20 mouse cellular contexts compared by ENCODE assay signal in genomic region chr14:21549608-21550115, GRCm38 (mm10).
DNase-seq lines count a peak whose midpoint lies in the region; ATAC-seq lines count a peak whose summit lies in the region.
"Had no signal": no experiment of that assay in that cellular context is flagged by ENCODE, and none has a peak within 500 bp of the region (broad histone marks: within the 10 kb centered on the region; RNA-seq: fewer than 3 reads in every experiment).

No protein-coding gene starts in this region.

- 48% methylated on average over 6 of the region's 6 CpGs for WGBS in heart, embryonic 13.5 days
- WGBS in liver, embryonic 15.5 days (ENCODE audit: insufficient replicate concordance): 38% methylated on average over 6 of the region's 6 CpGs

- peaks cover 75% of the 10 kb centered on the region for H3K4me1 ChIP-seq in heart, embryonic 13.5 days
- H3K4me1 ChIP-seq in liver, embryonic 15.5 days (replicated peaks): peaks cover 36% of the 10 kb centered on the region

- H3K36me3 ChIP-seq in heart, embryonic 13.5 days: no peaks in the 10 kb centered on the region
- no peaks in the 10 kb centered on the region for H3K36me3 ChIP-seq in liver, embryonic 15.5 days (replicated peaks)
- H3K36me3 ChIP-seq: forebrain, embryonic 12.5 days; hindbrain, embryonic 13.5 days; kidney, embryonic 15.5 days; neural tube, embryonic 15.5 days had no signal

- H3K9me3 ChIP-seq in heart, embryonic 13.5 days: no peaks in the 10 kb centered on the region
- H3K9me3 ChIP-seq in liver, embryonic 15.5 days (replicated peaks): no peaks in the 10 kb centered on the region
- H3K9me3 ChIP-seq: forebrain, embryonic 12.5 days; hindbrain, embryonic 13.5 days; kidney, embryonic 15.5 days; neural tube, embryonic 15.5 days had no signal

- no peak for ATAC-seq in heart, embryonic 13.5 days (ENCODE audit: extremely low read depth, insufficient number of reproducible peaks, low FRiP score, low TSS enrichment)
- peak; percentile 78 for ATAC-seq in liver, embryonic 15.5 days (ENCODE audit: insufficient read depth)
- ATAC-seq: midbrain, embryonic 16.5 days had no signal

- no peak overlapping the region for H3K27ac ChIP-seq in heart, embryonic 13.5 days (replicated peaks)
- H3K27ac ChIP-seq in liver, embryonic 15.5 days (replicated peaks): peak overlapping the region; percentile 61
- H3K27ac ChIP-seq: forebrain, embryonic 12.5 days; hindbrain, embryonic 13.5 days; kidney, embryonic 15.5 days; neural tube, embryonic 15.5 days; stomach, postnatal 0 days had no signal

- intact Hi-C loops in left cerebral cortex, postnatal 14 days (cut with DNase I): no loop called here

- H3K9ac ChIP-seq in heart, embryonic 13.5 days: no peak overlapping the region
- no peak overlapping the region for H3K9ac ChIP-seq in liver, embryonic 15.5 days
- H3K9ac ChIP-seq: forebrain, embryonic 12.5 days; hindbrain, embryonic 13.5 days; kidney, embryonic 15.5 days; neural tube, embryonic 15.5 days had no signal

- no peak overlapping the region for H3K4me3 ChIP-seq in heart, embryonic 13.5 days
- H3K4me3 ChIP-seq in liver, embryonic 15.5 days (replicated peaks): 0 out of 2 replicates have a peak overlapping the region, but pooled peaks have one; percentile 1
- H3K4me3 ChIP-seq: forebrain, embryonic 12.5 days; hindbrain, embryonic 13.5 days; kidney, embryonic 15.5 days; neural tube, embryonic 15.5 days had no signal

- DNase-seq in heart, adult 8-10 months (ENCODE audit: low spot score): no peak
- DNase-seq in liver: peak; percentile 32
- DNase-seq in thymus, postnatal 10 days (ENCODE audit: low spot score in 2 of 2): no peak
- DNase-seq in urinary bladder, postnatal 14 days (ENCODE audit: low spot score): no peak
- DNase-seq in left cerebral cortex, postnatal 14 days (ENCODE audit: low spot score in 2 of 2): no peak
- DNase-seq: adrenal gland, postnatal 14 days; cerebellum, adult 11 months; cerebellum, adult 9-11 months; kidney, adult 11 months; kidney, postnatal 36 days; layer of hippocampus, postnatal 36 days; lung, postnatal 4 days had no signal

- peak overlapping the region; percentile 24 for H3K4me2 ChIP-seq in heart, embryonic 13.5 days
- peak overlapping the region; percentile 51 for H3K4me2 ChIP-seq in liver, embryonic 15.5 days
- H3K4me2 ChIP-seq: forebrain, embryonic 12.5 days; hindbrain, embryonic 13.5 days; kidney, embryonic 15.5 days; neural tube, embryonic 15.5 days had no signal

- no peaks in the 10 kb centered on the region for H3K27me3 ChIP-seq in heart, embryonic 13.5 days (replicated peaks)
- H3K27me3 ChIP-seq in liver, embryonic 15.5 days: no peaks in the 10 kb centered on the region
- H3K27me3 ChIP-seq: forebrain, embryonic 12.5 days; hindbrain, embryonic 13.5 days; kidney, embryonic 15.5 days; neural tube, embryonic 15.5 days had no signal
